Mouse (Mus musculus): Measurements from ENCODE around the gene Prr5. TPM values are rescaled to one million over a fixed set of nuclear protein-coding genes. Genes with fewer than 3 reads are reported as not detected.
A peak's percentile ranks its signal among the peaks of the same experiment; 100 is the strongest.

The Prr5 gene
- total RNA-seq (2021): 10 to 100 TPM; 11.8 to 12.0 TPM

- intact Hi-C loops (cut with DNase I): no loop called here
Measured at GRCm38 (mm10) chr15:84668938-84669747, at the start of gene Prr5. TSS of gene Prr5 (plus strand) at chr15:84669620.

GRCm38 (mm10) chr15:84620028-84620427, 49.4 kb upstream of the Prr5 start:
- no peak for DNase-seq (ENCODE audit: low spot score in 2 of 2)
- intact Hi-C loops (cut with DNase I): no loop called here

More at GRCm38 (mm10) chr15:84668938-84669747, at the start of gene Prr5:
- DNase-seq (ENCODE audit: low spot score in 2 of 2): no peak

GRCm38 (mm10) chr15:84621722-84622428, 47.5 kb upstream of the Prr5 start:
- peak in 1 of 2 experiments; percentile 32 for DNase-seq (ENCODE audit: low spot score in 2 of 2)
- intact Hi-C loops (cut with DNase I): no loop called here

GRCm38 (mm10) chr15:84624870-84625269, 44.5 kb upstream of the Prr5 start:
- intact Hi-C loops (cut with DNase I): no loop called here
- no peak for DNase-seq (ENCODE audit: low spot score in 2 of 2)

GRCm38 (mm10) chr15:84625712-84626414, 43.6 kb upstream of the Prr5 start:
- intact Hi-C loops (cut with DNase I): no loop called here
- DNase-seq (ENCODE audit: low spot score in 2 of 2): no peak

GRCm38 (mm10) chr15:84627308-84627707, 42.1 kb upstream of the Prr5 start:
- intact Hi-C loops (cut with DNase I): no loop called here
- peak; percentile 28 to 32 for DNase-seq (ENCODE audit: low spot score in 2 of 2)

GRCm38 (mm10) chr15:84629680-84630079, 39.7 kb upstream of the Prr5 start:
- intact Hi-C loops (cut with DNase I): loop anchor here (2.0 to 5.0 kb wide), 3 partner anchors 417 to 557 kb away; no protein-coding TSS in a partner anchor
- DNase-seq (ENCODE audit: low spot score in 2 of 2): no peak

GRCm38 (mm10) chr15:84631560-84631959, 37.9 kb upstream of the Prr5 start:
- intact Hi-C loops (cut with DNase I): loop anchor here (2.0 to 5.0 kb wide), 3 partner anchors 419 to 559 kb away; no protein-coding TSS in a partner anchor
- DNase-seq (ENCODE audit: low spot score in 2 of 2): peak; percentile 66 to 71

GRCm38 (mm10) chr15:84634361-84634760, 35.1 kb upstream of the Prr5 start:
- DNase-seq (ENCODE audit: low spot score in 2 of 2): no peak
- intact Hi-C loops (cut with DNase I): loop anchor here (5.0 kb wide), 1 partner anchor 517 kb away; no protein-coding TSS in a partner anchor

GRCm38 (mm10) chr15:84638405-84638804, 31.0 kb upstream of the Prr5 start:
- intact Hi-C loops (cut with DNase I): no loop called here
- no peak for DNase-seq (ENCODE audit: low spot score in 2 of 2)

GRCm38 (mm10) chr15:84639072-84639450, 30.4 kb upstream of the Prr5 start:
- no peak for DNase-seq (ENCODE audit: low spot score in 2 of 2)
- intact Hi-C loops (cut with DNase I): no loop called here

- DNase-seq (ENCODE audit: low spot score in 2 of 2): peak; percentile 34 to 39
- intact Hi-C loops (cut with DNase I): loop anchor here (1.0 kb wide), 1 partner anchor 25 kb away; no protein-coding TSS in a partner anchor
Measured at GRCm38 (mm10) chr15:84639451-84640136, 29.8 kb upstream of the Prr5 start.

- intact Hi-C loops (cut with DNase I): loop anchor here (1.0 kb wide), 1 partner anchor 24 kb away; no protein-coding TSS in a partner anchor
- DNase-seq (ENCODE audit: low spot score in 2 of 2): no peak
Measured at GRCm38 (mm10) chr15:84640722-84641121, 28.7 kb upstream of the Prr5 start.

- no peak for DNase-seq (ENCODE audit: low spot score in 2 of 2)
- intact Hi-C loops (cut with DNase I): no loop called here
Measured at GRCm38 (mm10) chr15:84641127-84641526, 28.3 kb upstream of the Prr5 start.

- intact Hi-C loops (cut with DNase I): no loop called here
- DNase-seq (ENCODE audit: low spot score in 2 of 2): no peak
Measured at GRCm38 (mm10) chr15:84641948-84642347, 27.5 kb upstream of the Prr5 start.

GRCm38 (mm10) chr15:84643178-84643577, 26.2 kb upstream of the Prr5 start:
- DNase-seq (ENCODE audit: low spot score in 2 of 2): no peak
- intact Hi-C loops (cut with DNase I): no loop called here

- intact Hi-C loops (cut with DNase I): no loop called here
Measured at GRCm38 (mm10) chr15:84651481-84651880, 17.9 kb upstream of the Prr5 start.

GRCm38 (mm10) chr15:84653151-84653550, 16.3 kb upstream of the Prr5 start:
- intact Hi-C loops (cut with DNase I): no loop called here
- DNase-seq (ENCODE audit: low spot score in 2 of 2): no peak

More at GRCm38 (mm10) chr15:84651481-84651880, 17.9 kb upstream of the Prr5 start:
- DNase-seq (ENCODE audit: low spot score in 2 of 2): no peak

Data from left cerebral cortex, postnatal 36 days (tissue).